Mouse (Mus musculus) liver, embryonic 15.5 days (tissue): ENCODE data around the gene Tmem182. TPM values are rescaled to one million over a fixed set of nuclear protein-coding genes. Genes with fewer than 3 reads are reported as not detected.

ENCODE experiments used
- ATAC-seq: fragments of 200-750 bp; cut with Nextera tagmentation; 2 replicates; pipeline ENCODE4 v1.8.0; 2017; ENCODE audit warnings: moderate number of reproducible peaks, mild to moderate bottlenecking, moderate library complexity; ENCODE audit not compliant: insufficient read depth
- H3K27ac ChIP-seq: fragments of 300-500 bp; sonication (generic); replicated peaks from 2 replicates; pipeline ENCODE4 v1.5.1; 2015; ENCODE audit warnings: mild to moderate bottlenecking, inconsistent platforms
- H3K27me3 ChIP-seq: fragments of 300-500 bp; sonication (generic); 2 replicates; pipeline ENCODE4 v1.6.1; 2015; ENCODE audit warnings: mild to moderate bottlenecking, inconsistent platforms
- H3K36me3 ChIP-seq: fragments of 300-500 bp; sonication (generic); replicated peaks from 2 replicates; pipeline ENCODE4 v1.6.1; 2015; ENCODE audit warnings: moderate library complexity, mild to moderate bottlenecking, inconsistent platforms
- H3K4me1 ChIP-seq: fragments of 300-500 bp; sonication (generic); replicated peaks from 2 replicates; pipeline ENCODE4 v1.6.1; 2015; ENCODE audit warnings: inconsistent platforms
- H3K4me2 ChIP-seq: fragments of 300-500 bp; sonication (generic); 2 replicates; pipeline ENCODE4 v1.6.1; 2015; ENCODE audit warnings: moderate library complexity, mild to moderate bottlenecking, inconsistent platforms
- H3K4me3 ChIP-seq: fragments of 300-500 bp; sonication (generic); replicated peaks from 2 replicates; pipeline ENCODE4 v1.5.1; 2015; ENCODE audit warnings: mild to moderate bottlenecking, inconsistent platforms
- H3K9ac ChIP-seq: fragments of 300-500 bp; sonication (generic); 2 replicates; pipeline ENCODE4 v1.6.1; 2015; ENCODE audit warnings: moderate library complexity, mild to moderate bottlenecking, inconsistent platforms
- H3K9me3 ChIP-seq: fragments of 300-500 bp; sonication (generic); replicated peaks from 2 replicates; pipeline ENCODE4 v1.6.1; 2016; ENCODE audit warnings: inconsistent platforms
- WGBS: fragments of 180-500 bp; shearing (Covaris S2); methylation state at CpG from one replicate; pipeline ENCODE4 v1.1.7; 2015; ENCODE audit warnings: mixed read lengths; ENCODE audit not compliant: insufficient replicate concordance; 5-methylcytosine and 5-hydroxymethylcytosine counted together
- polyA plus RNA-seq: library from polyadenylated mRNA; unstranded; fragments of >200 nt; fragmentation: Nextera tagmentation; extraction: Ambion mirVana; gene quantifications from 2 replicates; pipeline ENCODE4 v1.2.1, GENCODE M21; 2015

Tmem182 gene
- polyA plus RNA-seq, 1 experiment from 2014 or later, result 0.75 TPM

DNA sequence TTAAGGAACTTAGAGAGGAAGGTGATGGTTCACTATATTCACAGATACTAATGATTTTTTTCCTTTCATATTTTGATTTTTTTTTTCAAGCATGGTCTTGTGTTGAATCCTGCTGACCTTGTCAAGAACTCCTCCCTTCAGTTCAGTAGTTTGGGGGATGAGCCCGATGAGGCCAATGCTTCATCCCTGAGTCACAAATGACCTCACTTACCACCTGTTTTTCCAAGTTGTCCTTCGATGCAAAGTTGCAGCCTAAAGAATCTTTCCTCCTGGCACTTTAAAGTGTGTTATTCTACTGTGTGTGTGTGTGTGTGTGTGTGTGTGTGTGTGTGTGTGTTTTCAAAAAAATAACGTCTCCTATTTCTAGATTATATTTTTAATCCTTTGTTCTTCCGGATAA, 30.1 kb downstream of the Tmem182 start:
- WGBS, result 57% methylated on average over 4 of the region's 4 CpGs

DNA sequence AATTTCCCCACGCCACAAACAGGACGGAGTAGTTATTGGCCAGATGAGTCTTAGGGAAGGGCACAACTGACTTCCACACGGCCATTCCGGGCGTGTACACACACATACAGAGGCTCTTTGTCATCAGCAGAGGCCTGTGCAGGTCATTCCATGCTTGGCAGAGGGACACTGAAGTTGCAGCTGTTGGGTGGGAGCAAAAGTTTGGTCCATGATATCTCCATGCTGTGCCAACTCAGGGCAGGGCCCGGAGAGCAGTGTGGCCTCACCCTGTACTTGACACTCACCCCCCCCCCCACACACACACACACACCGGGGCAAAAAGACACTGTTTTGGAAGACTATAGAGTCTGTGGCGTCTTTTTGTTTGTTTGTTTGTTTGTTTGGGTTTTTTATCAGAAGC, 35.2 kb downstream of the Tmem182 start:
- Histone ChIP-seq H3K4me1 (no peaks in the 10 kb centered on the region), H3K27me3 (no peaks in the 10 kb centered on the region), H3K9me3 (no peaks in the 10 kb centered on the region), H3K4me3 (no peak overlapping the region), H3K36me3 (no peaks in the 10 kb centered on the region), H3K4me2 (no peak overlapping the region), H3K9ac (no peak overlapping the region), H3K27ac (no peak overlapping the region)
- 65% methylated on average over 8 of the region's 8 CpGs for WGBS
- ATAC-seq, result no peak

More for the DNA sequence above, 30.1 kb downstream of the Tmem182 start:
- no peak for ATAC-seq
- H3K36me3 ChIP-seq, result no peaks in the 10 kb centered on the region
- H3K27ac ChIP-seq, result no peak overlapping the region
- H3K4me2 ChIP-seq, result no peak overlapping the region
- no peaks in the 10 kb centered on the region for H3K9me3 ChIP-seq
- H3K4me1 ChIP-seq, result no peaks in the 10 kb centered on the region
- no peak overlapping the region for H3K4me3 ChIP-seq
- no peak overlapping the region for H3K9ac ChIP-seq
- H3K27me3 ChIP-seq, result no peaks in the 10 kb centered on the region

DNA sequence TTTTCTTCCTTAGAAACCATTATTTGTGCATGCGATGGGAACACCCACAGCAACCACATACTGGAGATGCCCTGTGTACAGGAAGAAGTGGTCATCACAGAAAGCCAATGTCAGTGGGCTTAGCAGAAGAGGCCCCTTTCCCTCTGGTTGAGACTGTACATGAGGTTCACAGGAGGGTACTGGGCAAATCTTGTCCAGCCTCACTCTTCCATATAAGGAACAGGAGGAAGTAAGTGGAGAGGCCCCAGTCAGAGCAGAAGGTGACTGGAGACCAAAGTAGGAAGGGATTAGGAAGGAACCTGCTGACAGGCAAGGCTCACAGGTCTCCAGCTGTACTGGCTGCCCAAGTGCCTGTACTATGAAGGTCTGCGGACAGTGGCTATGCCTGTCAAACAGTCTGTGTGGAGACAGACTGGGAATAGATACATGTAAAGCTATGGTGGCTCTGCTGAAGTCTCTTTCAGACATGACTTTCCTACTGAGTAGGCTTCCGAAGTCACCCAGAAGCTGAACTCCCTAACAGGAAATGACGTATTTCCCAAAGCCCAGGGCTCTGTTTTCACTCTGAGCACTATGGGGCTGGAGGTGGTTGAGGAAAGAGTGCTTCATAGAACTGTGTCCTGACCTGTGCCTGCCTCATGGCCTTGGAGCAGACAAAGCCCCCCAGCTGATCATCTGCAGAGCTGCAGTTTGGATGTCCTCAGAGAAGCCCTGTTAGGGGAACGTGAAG, 35.8 kb downstream of the Tmem182 start:
- no peaks in the 10 kb centered on the region for H3K4me1 ChIP-seq
- no peak overlapping the region for H3K4me2 ChIP-seq
- 40% methylated on average over 5 of the region's 5 CpGs for WGBS
- H3K36me3 ChIP-seq, result no peaks in the 10 kb centered on the region
- H3K27ac ChIP-seq, result no peak overlapping the region
- H3K9ac ChIP-seq, result no peak overlapping the region
- no peaks in the 10 kb centered on the region for H3K27me3 ChIP-seq
- no peaks in the 10 kb centered on the region for H3K9me3 ChIP-seq
- H3K4me3 ChIP-seq, result no peak overlapping the region
- no peak for ATAC-seq

DNA sequence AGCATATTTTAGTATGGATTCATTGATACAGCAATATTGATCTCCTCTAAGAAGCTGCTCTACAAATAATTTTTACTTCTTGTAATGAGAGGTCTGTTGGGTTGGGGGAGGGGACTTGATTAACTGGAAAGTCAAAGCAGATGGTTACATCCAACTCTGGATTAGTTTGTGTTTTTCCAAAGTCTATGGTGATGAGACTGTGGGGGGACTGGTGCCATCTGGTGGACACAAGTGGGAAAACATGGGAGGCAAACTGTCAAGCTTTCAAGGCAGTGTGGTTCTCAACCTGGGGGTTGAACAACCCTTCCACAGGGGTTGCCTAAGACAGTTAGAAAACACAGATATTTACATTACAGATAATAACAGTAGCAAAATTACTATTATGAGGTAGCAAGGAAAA, 39.2 kb downstream of the Tmem182 start:
- H3K36me3 ChIP-seq, result no peaks in the 10 kb centered on the region
- no peak overlapping the region for H3K27ac ChIP-seq
- no peak for ATAC-seq
- H3K9ac ChIP-seq, result no peak overlapping the region
- no peaks in the 10 kb centered on the region for H3K27me3 ChIP-seq
- H3K9me3 ChIP-seq, result no peaks in the 10 kb centered on the region
- H3K4me3 ChIP-seq, result no peak overlapping the region
- no peaks in the 10 kb centered on the region for H3K4me1 ChIP-seq
- H3K4me2 ChIP-seq, result no peak overlapping the region

DNA sequence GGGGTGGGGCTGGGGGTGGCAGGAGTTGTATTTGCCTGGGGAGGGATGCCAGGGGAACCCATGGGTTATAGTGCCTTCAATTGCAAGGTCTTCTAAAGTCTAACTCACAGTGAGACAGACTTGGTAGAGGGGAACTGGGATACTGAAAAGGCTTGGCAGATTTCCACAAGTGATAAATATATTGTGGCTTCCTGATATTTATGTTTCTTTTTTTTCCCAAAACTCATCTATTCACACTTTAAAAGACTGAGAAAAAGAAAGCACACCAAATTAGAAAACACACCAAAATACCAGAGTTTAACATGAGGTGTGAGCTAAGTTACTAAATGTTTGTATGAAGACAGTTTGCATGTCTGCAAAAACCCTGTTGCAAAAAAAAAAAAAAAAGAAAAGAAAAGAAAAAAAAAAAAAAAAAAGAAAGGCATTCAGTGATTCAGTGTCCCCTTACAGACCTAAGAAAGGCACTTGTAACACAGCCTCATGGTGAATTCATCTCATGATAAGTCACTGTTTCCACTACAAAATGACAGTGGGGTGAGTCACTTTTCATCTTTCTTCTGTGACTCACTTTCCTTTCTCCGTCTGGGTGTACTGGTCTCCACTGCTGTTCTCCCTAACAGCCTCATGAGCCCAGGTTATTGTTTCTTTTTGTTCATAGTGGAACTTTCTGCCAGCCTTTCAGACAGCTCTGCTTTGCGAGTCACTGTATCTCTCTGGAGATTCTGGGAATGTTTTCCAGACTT, 42.0 kb downstream of the Tmem182 start:
- no peaks in the 10 kb centered on the region for H3K36me3 ChIP-seq
- no peak overlapping the region for H3K4me2 ChIP-seq
- H3K4me3 ChIP-seq, result no peak overlapping the region
- no peaks in the 10 kb centered on the region for H3K27me3 ChIP-seq
- no peak overlapping the region for H3K9ac ChIP-seq
- no peaks in the 10 kb centered on the region for H3K4me1 ChIP-seq
- 43% methylated on average over 2 of the region's 2 CpGs for WGBS
- no peaks in the 10 kb centered on the region for H3K9me3 ChIP-seq
- no peak overlapping the region for H3K27ac ChIP-seq
- ATAC-seq, result no peak

DNA sequence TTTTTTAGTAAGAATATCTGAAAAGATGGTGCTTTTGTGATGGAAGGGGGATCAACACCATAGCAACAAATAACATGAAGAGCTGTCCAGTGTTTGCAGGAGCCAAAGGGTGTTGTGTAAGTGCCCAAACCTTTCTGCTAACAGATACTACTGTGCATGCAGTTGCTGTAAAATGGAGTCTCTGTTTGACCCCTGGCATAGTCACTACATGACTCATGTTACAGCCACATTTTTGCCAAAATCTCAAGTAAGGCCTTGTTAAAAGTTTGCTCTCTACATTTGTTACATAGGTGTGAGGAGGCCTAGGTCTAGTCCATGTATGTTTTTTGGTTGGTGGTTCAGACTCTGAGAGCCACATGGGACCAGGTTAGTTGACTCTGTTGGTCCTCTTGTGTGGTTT, 45.9 kb downstream of the Tmem182 start:
- no peaks in the 10 kb centered on the region for H3K36me3 ChIP-seq

DNA sequence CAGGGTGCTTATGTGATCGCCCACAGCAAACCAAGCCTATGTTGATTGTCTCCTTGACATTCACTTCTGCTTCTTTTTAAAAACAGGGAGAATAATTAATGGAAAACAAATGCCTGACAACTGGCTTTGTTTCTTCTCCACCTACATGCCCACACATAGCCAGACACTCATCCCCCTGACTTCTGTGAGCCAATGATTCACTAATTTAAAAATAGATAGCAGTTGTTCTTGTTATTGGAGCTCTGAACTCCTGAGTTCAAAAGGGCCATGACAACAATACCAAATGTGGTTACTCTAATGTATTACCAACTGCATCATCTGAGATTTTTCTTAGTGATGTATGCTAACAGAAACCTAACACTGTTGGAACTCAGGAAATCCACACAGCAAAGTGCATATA, 49.9 kb downstream of the Tmem182 start:
- Histone ChIP-seq H3K4me2 (no peak overlapping the region), H3K36me3 (no peaks in the 10 kb centered on the region), H3K27ac (no peak overlapping the region), H3K9me3 (no peaks in the 10 kb centered on the region), H3K4me1 (no peaks in the 10 kb centered on the region), H3K4me3 (no peak overlapping the region), H3K27me3 (no peaks in the 10 kb centered on the region), H3K9ac (no peak overlapping the region)
- 64% methylated on average over 1 of the region's 1 CpGs for WGBS
- ATAC-seq, result no peak

More for the DNA sequence above, 45.9 kb downstream of the Tmem182 start:
- Histone ChIP-seq H3K27ac (no peak overlapping the region), H3K9ac (no peak overlapping the region), H3K27me3 (no peaks in the 10 kb centered on the region), H3K4me3 (no peak overlapping the region), H3K9me3 (no peaks in the 10 kb centered on the region), H3K4me1 (no peaks in the 10 kb centered on the region), H3K4me2 (no peak overlapping the region)
- ATAC-seq, result no peak

DNA sequence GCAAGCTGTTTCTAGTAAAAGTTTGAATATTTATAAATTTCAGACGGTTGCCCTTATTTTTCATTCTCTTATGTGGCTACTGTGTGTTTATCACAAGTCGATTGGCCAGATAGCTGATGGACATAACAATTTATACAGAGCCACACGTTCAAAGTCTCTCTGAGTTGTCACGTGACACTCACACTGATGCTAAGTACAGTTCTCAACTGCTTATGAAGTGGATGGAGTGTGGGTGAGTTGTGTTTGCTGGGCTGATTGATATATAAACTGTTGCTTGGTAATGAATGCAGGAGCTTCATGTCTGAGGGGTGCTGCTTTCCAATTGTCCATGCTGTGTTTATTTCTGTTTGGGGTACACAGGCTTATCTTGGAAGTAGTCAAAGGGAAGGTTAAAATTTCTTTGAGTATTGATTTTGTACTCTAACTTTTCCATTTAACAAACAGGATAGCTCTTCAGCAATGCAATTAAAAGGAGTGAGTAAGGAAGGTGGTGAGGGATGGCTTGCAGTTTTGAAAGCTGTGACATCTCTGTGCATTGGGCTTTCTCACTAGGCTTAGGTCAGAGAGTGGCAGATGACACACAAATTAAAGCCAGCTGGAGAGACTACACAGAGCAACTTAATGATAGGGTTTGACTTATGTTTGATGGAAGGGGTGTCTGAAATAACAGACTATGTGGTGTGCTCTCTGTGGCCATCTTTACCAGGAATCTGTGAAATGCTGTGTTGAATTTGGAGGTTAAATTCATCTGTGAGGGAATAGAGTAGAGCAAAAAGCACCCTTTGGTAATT, 51.6 kb downstream of the Tmem182 start:
- H3K4me1 ChIP-seq, result no peaks in the 10 kb centered on the region
- no peak overlapping the region for H3K4me2 ChIP-seq
- WGBS, result 46% methylated on average over 4 of the region's 4 CpGs

DNA sequence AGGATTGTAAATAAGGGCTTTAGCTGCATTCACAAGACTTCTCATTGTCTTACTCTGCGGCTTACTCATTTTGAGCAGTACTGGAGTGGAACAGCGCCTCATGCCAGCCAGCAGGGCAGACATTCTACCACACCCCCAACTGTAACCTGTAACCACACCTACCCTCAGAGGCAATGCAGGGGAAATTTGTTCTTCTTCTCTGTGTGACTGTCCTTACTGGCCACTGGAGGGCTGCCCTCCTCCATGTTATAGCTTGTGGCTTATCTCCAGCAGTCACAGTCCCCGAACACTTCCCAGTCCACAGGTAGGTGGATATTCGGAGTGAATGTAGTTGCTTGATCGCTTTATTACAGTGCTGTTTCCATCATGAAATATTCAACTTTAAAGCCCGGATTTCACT, 59.6 kb downstream of the Tmem182 start:
- Histone ChIP-seq H3K4me1 (no peaks in the 10 kb centered on the region), H3K36me3 (no peaks in the 10 kb centered on the region), H3K9me3 (no peaks in the 10 kb centered on the region), H3K9ac (no peak overlapping the region), H3K27ac (no peak overlapping the region), H3K4me3 (no peak overlapping the region), H3K4me2 (no peak overlapping the region), H3K27me3 (no peaks in the 10 kb centered on the region)
- ATAC-seq, result no peak
- WGBS, result 58% methylated on average over 6 of the region's 6 CpGs

More for the DNA sequence above, 51.6 kb downstream of the Tmem182 start:
- ATAC-seq, result no peak
- no peak overlapping the region for H3K4me3 ChIP-seq
- no peaks in the 10 kb centered on the region for H3K27me3 ChIP-seq
- no peaks in the 10 kb centered on the region for H3K9me3 ChIP-seq
- H3K36me3 ChIP-seq, result no peaks in the 10 kb centered on the region
- H3K27ac ChIP-seq, result no peak overlapping the region
- H3K9ac ChIP-seq, result no peak overlapping the region

DNA sequence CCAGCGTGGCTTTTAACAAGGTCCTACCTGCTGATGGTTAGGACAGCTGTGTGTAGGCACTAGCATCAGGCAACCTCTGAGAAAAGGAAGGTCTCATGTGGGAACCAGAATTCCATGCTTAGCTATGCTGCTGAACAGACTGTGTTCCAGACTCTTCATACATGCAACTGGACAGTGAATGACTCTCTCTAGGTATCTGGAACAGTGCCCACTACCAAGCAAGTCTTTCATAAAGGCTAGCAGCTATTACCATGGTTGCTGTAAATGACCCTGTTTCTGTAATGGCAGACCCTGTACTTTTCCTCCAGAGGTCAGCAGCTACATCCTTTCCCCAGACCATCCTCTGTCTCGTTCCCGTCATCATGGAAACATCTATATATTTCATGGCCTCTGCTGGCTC, 61.7 kb downstream of the Tmem182 start:
- WGBS, result 54% methylated on average over 3 of the region's 3 CpGs
- ATAC-seq, result no peak
- Histone ChIP-seq H3K4me3 (no peak overlapping the region), H3K4me1 (no peaks in the 10 kb centered on the region), H3K27ac (no peak overlapping the region), H3K9me3 (no peaks in the 10 kb centered on the region), H3K36me3 (no peaks in the 10 kb centered on the region), H3K4me2 (no peak overlapping the region), H3K9ac (no peak overlapping the region), H3K27me3 (no peaks in the 10 kb centered on the region)

DNA sequence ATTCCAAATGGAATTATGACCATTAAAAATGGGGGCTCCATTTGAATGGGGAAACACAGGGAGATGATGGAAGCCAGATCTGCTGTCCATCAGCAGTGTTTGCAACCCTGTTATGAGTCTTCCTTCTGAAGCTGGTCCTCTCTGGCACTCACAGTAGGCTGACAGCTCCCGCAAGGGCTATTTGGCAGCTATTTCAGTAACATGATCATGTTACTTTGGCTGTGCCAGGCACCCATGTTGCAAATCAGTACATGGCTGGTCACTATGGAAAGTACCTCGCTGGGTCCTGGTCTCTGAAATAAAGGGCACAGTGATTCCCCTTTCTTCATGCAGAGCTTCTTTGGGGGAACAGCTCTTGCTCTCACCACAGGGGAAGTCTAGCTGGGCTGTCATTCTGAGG, 62.2 kb downstream of the Tmem182 start:
- H3K4me1 ChIP-seq, result no peaks in the 10 kb centered on the region
- H3K9ac ChIP-seq, result no peak overlapping the region
- no peaks in the 10 kb centered on the region for H3K9me3 ChIP-seq
- H3K4me2 ChIP-seq, result no peak overlapping the region
- H3K27me3 ChIP-seq, result no peaks in the 10 kb centered on the region
- no peaks in the 10 kb centered on the region for H3K36me3 ChIP-seq
- WGBS, result 42% methylated on average over 2 of the region's 2 CpGs
- H3K27ac ChIP-seq, result no peak overlapping the region
- no peak overlapping the region for H3K4me3 ChIP-seq
- no peak for ATAC-seq
